Mouse (Mus musculus) hindbrain, embryonic 15.5 days (tissue): ENCODE measurements around the gene Tmem170b. TPM values are rescaled to one million over a fixed set of nuclear protein-coding genes. Genes with fewer than 3 reads are reported as not detected.
"Not testable (repeated sequence)": the region's sequence is repeated elsewhere in the genome, so short reads cannot be mapped to it uniquely, and the experiment has no call there.

Experiments used
- ATAC-seq: fragments of 200-750 bp; cut with Nextera tagmentation; 2 replicates; pipeline ENCODE4 v1.8.0; 2017; ENCODE audit warnings: low read depth, moderate number of reproducible peaks, moderate TSS enrichment; ENCODE audit not compliant: low FRiP score
- H3K27ac ChIP-seq: fragments of 300-500 bp; sonication (generic); replicated peaks from 2 replicates; pipeline ENCODE4 v1.5.1; 2015; ENCODE audit warnings: mild to moderate bottlenecking, inconsistent platforms
- H3K27me3 ChIP-seq: fragments of 300-500 bp; sonication (generic); 2 replicates; pipeline ENCODE4 v1.6.1; 2015; ENCODE audit warnings: control low read depth, inconsistent platforms
- H3K36me3 ChIP-seq: fragments of 300-500 bp; sonication (generic); 2 replicates; pipeline ENCODE4 v1.6.1; 2015; ENCODE audit warnings: control low read depth, inconsistent platforms
- H3K4me1 ChIP-seq: fragments of 300-500 bp; sonication (generic); replicated peaks from 2 replicates; pipeline ENCODE4 v1.6.1; 2015; ENCODE audit warnings: control low read depth, inconsistent platforms
- H3K4me2 ChIP-seq: fragments of 300-500 bp; sonication (generic); 2 replicates; pipeline ENCODE4 v1.6.1; 2015; ENCODE audit warnings: moderate library complexity, mild to moderate bottlenecking, inconsistent platforms
- H3K4me3 ChIP-seq: fragments of 300-500 bp; sonication (generic); 2 replicates; pipeline ENCODE4 v1.5.1; 2015; ENCODE audit warnings: mild to moderate bottlenecking, inconsistent platforms
- H3K9ac ChIP-seq: fragments of 300-500 bp; sonication (generic); 2 replicates; pipeline ENCODE4 v1.6.1; 2015; ENCODE audit warnings: inconsistent platforms
- H3K9me3 ChIP-seq: fragments of 300-500 bp; sonication (generic); 2 replicates; pipeline ENCODE4 v1.6.1; 2016; ENCODE audit warnings: control low read depth, inconsistent platforms
- WGBS: fragments of 180-500 bp; shearing (Covaris S2); methylation state at CpG from one replicate; pipeline ENCODE4 v1.1.7; 2015; 5-methylcytosine and 5-hydroxymethylcytosine counted together
- polyA plus RNA-seq: library from polyadenylated mRNA; unstranded; fragments of >200 nt; fragmentation: Nextera tagmentation; extraction: Ambion mirVana; gene quantifications from 2 replicates; pipeline ENCODE4 v1.2.1, GENCODE M21; 2015

Tmem170b gene
- polyA plus RNA-seq, 1 experiment from 2014 or later = 47.3 TPM

- WGBS = 97% methylated on average over 2 of the region's 2 CpGs
- ATAC-seq = no peak
- H3K27ac ChIP-seq = no peak overlapping the region
Observed at GRCm38 (mm10) chr13:41653791-41654190, 48.1 kb downstream of the Tmem170b start.

GRCm38 (mm10) chr13:41655576-41656090 is 49.9 kb downstream of the Tmem170b start:
- Histone ChIP-seq H3K4me3 (no peak overlapping the region), H3K4me1 (0 out of 2 replicates have a peak, but pooled peaks cover 3% of the 10 kb centered on the region), H3K36me3 (no peaks in the 10 kb centered on the region), H3K9ac (no peak overlapping the region), H3K4me2 (no peak overlapping the region), H3K27ac (no peak overlapping the region), H3K9me3 (no peaks in the 10 kb centered on the region), H3K27me3 (no peaks in the 10 kb centered on the region)
- no peak for ATAC-seq
- 56% methylated on average over 10 of the region's 10 CpGs for whole genome bisulfite sequencing

More at GRCm38 (mm10) chr13:41653791-41654190, 48.1 kb downstream of the Tmem170b start:
- no peaks in the 10 kb centered on the region for H3K9me3 ChIP-seq
- no peaks in the 10 kb centered on the region for H3K27me3 ChIP-seq
- no peak overlapping the region for H3K9ac ChIP-seq
- H3K4me1 ChIP-seq = no peaks in the 10 kb centered on the region
- H3K4me3 ChIP-seq = no peak overlapping the region
- H3K4me2 ChIP-seq = no peak overlapping the region
- no peaks in the 10 kb centered on the region for H3K36me3 ChIP-seq

GRCm38 (mm10) chr13:41660052-41660793 is 54.5 kb downstream of the Tmem170b start:
- H3K4me3 ChIP-seq = no peak overlapping the region
- ATAC-seq = no peak
- no peak overlapping the region for H3K27ac ChIP-seq
- no peak overlapping the region for H3K9ac ChIP-seq
- no peaks in the 10 kb centered on the region for H3K9me3 ChIP-seq
- no peak overlapping the region for H3K4me2 ChIP-seq
- peaks cover 11% of the 10 kb centered on the region; the same call in 1 of the 2 replicates for H3K4me1 ChIP-seq
- H3K36me3 ChIP-seq = no peaks in the 10 kb centered on the region
- H3K27me3 ChIP-seq = no peaks in the 10 kb centered on the region
- 64% methylated on average over 11 of the region's 11 CpGs for WGBS

GRCm38 (mm10) chr13:41661116-41661515 is 55.4 kb downstream of the Tmem170b start:
- Histone ChIP-seq H3K27ac (no peak overlapping the region), H3K4me2 (no peak overlapping the region), H3K27me3 (no peaks in the 10 kb centered on the region), H3K4me1 (peaks cover 11% of the 10 kb centered on the region; the same call in 1 of the 2 replicates), H3K4me3 (no peak overlapping the region), H3K9me3 (no peaks in the 10 kb centered on the region), H3K36me3 (no peaks in the 10 kb centered on the region), H3K9ac (no peak overlapping the region)
- 85% methylated on average over 11 of the region's 11 CpGs for WGBS
- ATAC-seq = no peak

- ATAC-seq = peak; percentile 54; the same call in 1 of the 2 replicates
- no peak overlapping the region for H3K9ac ChIP-seq
- peak overlapping the region; percentile 7; the same call in 1 of the 2 replicates for H3K27ac ChIP-seq
- 32% methylated on average over 17 of the region's 17 CpGs for WGBS
- H3K27me3 ChIP-seq = no peaks in the 10 kb centered on the region
- H3K4me3 ChIP-seq = no peak overlapping the region
- peaks cover 11% of the 10 kb centered on the region; the same call in 1 of the 2 replicates for H3K4me1 ChIP-seq
- no peaks in the 10 kb centered on the region for H3K36me3 ChIP-seq
- no peaks in the 10 kb centered on the region for H3K9me3 ChIP-seq
- no peak overlapping the region for H3K4me2 ChIP-seq
Observed at GRCm38 (mm10) chr13:41662401-41663070, 56.8 kb downstream of the Tmem170b start.

GRCm38 (mm10) chr13:41663501-41664195 is 57.9 kb downstream of the Tmem170b start:
- WGBS = 92% methylated on average over 14 of the region's 14 CpGs
- ATAC-seq = no peak

GRCm38 (mm10) chr13:41669951-41670350 is 64.2 kb downstream of the Tmem170b start:
- H3K9ac ChIP-seq = no peak overlapping the region
- H3K4me2 ChIP-seq = no peak overlapping the region
- 97% methylated on average over 2 of the region's 2 CpGs for WGBS
- H3K36me3 ChIP-seq = no peaks in the 10 kb centered on the region
- no peaks in the 10 kb centered on the region for H3K27me3 ChIP-seq
- no peak for ATAC-seq
- no peak overlapping the region for H3K4me3 ChIP-seq
- no peaks in the 10 kb centered on the region for H3K9me3 ChIP-seq
- 0 out of 2 replicates have a peak, but pooled peaks cover 2% of the 10 kb centered on the region for H3K4me1 ChIP-seq
- H3K27ac ChIP-seq = no peak overlapping the region

More at GRCm38 (mm10) chr13:41663501-41664195, 57.9 kb downstream of the Tmem170b start:
- no peak overlapping the region for H3K9ac ChIP-seq
- H3K4me2 ChIP-seq = no peak overlapping the region
- no peak overlapping the region for H3K27ac ChIP-seq
- peaks cover 11% of the 10 kb centered on the region; the same call in 1 of the 2 replicates for H3K4me1 ChIP-seq
- H3K27me3 ChIP-seq = no peaks in the 10 kb centered on the region
- H3K9me3 ChIP-seq = no peaks in the 10 kb centered on the region
- H3K4me3 ChIP-seq = no peak overlapping the region
- no peaks in the 10 kb centered on the region for H3K36me3 ChIP-seq

- no peak for ATAC-seq
- Histone ChIP-seq H3K4me2 (no peak overlapping the region), H3K9ac (no peak overlapping the region), H3K9me3 (no peaks in the 10 kb centered on the region), H3K27ac (no peak overlapping the region), H3K4me1 (0 out of 2 replicates have a peak, but pooled peaks cover 2% of the 10 kb centered on the region), H3K27me3 (no peaks in the 10 kb centered on the region), H3K36me3 (no peaks in the 10 kb centered on the region), H3K4me3 (no peak overlapping the region)
- WGBS = 66% methylated on average over 7 of the region's 7 CpGs
Observed at GRCm38 (mm10) chr13:41670386-41671130, 64.9 kb downstream of the Tmem170b start.

- 0 out of 2 replicates have a peak, but pooled peaks cover 2% of the 10 kb centered on the region for H3K4me1 ChIP-seq
- WGBS = 93% methylated on average over 11 of the region's 11 CpGs
- H3K36me3 ChIP-seq = no peaks in the 10 kb centered on the region
- H3K4me3 ChIP-seq = no peak overlapping the region
- H3K27ac ChIP-seq = no peak overlapping the region
- H3K9me3 ChIP-seq = no peaks in the 10 kb centered on the region
- H3K4me2 ChIP-seq = no peak overlapping the region
- H3K27me3 ChIP-seq = no peaks in the 10 kb centered on the region
- no peak overlapping the region for H3K9ac ChIP-seq
- no peak for ATAC-seq
Observed at GRCm38 (mm10) chr13:41671136-41671705, 65.5 kb downstream of the Tmem170b start.

GRCm38 (mm10) chr13:41672904-41673303 is 67.2 kb downstream of the Tmem170b start:
- H3K27ac ChIP-seq, H3K27me3 ChIP-seq, H3K4me1 ChIP-seq, H3K4me3 ChIP-seq, H3K36me3 ChIP-seq, H3K9me3 ChIP-seq, H3K9ac ChIP-seq, H3K4me2 ChIP-seq, ATAC-seq: not testable (repeated sequence)
- 56% methylated on average over 5 of the region's 5 CpGs for WGBS

GRCm38 (mm10) chr13:41673541-41673940 is 67.8 kb downstream of the Tmem170b start:
- H3K27me3 ChIP-seq = no peaks in the 10 kb centered on the region
- H3K9ac ChIP-seq = no peak overlapping the region
- no peaks in the 10 kb centered on the region for H3K9me3 ChIP-seq
- no peak for ATAC-seq
- H3K4me2 ChIP-seq = no peak overlapping the region
- 91% methylated on average over 4 of the region's 4 CpGs for WGBS
- H3K36me3 ChIP-seq = no peaks in the 10 kb centered on the region
- 0 out of 2 replicates have a peak, but pooled peaks cover 2% of the 10 kb centered on the region for H3K4me1 ChIP-seq
- no peak overlapping the region for H3K27ac ChIP-seq
- no peak overlapping the region for H3K4me3 ChIP-seq
